Mouse (Mus musculus) right cerebral cortex, adult 18-20 months (tissue): ENCODE measurements around the gene Nsd2.

Experiments
- DNase-seq: peaks from one replicate; pipeline ENCODE4 v3.0.0; 2022; ENCODE audit warnings: mixed read lengths

Nsd2 gene

DNA sequence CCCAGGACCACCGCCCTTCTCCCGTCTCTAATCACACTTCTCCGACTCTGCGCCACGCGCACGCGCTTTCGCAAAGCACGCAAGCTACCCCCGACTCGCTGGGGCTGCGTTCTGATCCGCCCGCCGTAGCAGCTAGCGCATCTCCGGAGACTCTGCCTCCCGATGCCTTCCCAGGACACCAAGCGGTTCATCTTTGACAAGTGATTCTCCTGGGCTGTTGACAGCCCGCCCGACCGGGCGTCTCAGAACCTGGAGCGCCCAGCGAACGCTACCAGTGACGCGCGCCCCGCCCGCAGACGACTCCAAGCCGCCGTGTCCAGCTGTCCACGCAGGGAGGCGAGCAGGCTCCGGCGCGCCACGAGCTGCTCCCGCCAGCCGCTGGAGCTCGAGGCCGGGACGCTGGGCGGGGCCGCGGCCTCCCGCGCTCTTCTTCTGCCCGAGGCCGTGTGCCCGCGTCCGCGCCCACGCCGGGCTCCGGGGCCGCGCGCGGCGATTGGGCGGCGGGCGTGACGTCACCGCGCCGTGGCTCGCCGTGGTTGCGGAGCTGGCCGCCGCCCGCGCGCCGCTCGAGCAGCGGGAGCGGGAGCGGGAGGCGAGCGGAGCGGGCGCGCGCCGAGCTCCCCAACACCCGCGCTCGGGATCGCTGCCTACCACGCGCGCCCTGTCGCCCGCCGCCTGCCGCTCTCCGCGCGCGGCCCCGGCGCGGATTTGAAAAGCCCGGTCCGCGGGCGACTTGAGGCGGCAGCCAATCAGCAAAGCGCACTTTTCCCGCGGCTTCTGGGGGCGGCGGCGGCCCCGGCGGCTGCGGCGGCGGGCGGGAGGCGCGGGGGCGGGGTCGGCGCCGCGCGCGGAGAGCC, at the start of gene Nsd2:
Nsd2 (plus strand) TSS at position 850 of the 857 bp plus-strand sequence.
- DNase-seq, result peak; percentile 95

DNA sequence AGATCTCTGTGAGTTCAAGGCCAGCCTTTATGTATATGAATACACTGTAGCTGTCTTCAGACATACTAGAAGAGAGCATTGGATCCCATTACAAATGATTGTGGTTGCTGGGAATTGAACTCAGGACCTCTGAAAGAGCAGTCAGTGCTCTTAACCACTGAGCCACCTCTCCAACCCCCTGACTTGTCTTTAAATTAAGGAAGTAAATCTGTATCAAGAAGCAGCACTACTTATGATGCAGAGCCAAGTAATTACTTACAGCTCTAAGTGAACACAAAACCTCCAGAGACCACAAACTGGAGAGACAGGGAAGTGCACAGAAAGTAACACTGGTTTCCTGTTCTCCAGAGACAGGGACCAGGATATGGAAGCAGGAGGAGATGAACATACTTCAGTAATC, 43.3 kb upstream of the Nsd2 start:
- no peak for DNase-seq

DNA sequence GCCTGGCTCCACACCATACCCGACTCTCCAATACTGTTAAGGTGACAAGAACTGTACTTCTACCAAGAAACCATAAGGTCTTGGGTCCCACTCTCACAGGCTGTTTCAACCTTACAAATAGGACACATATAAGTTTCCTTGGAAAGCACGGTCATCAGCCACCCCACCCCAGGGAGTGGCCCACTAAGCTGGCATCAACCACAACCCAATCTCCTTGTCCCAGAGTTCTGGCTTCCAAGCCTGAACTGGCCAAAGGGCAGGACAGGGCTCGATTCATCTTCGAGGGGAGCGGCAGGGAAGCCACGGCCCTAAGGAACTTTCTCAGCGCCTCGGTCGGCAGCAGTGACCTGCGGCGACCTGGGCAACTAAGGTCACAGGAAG, 38.6 kb upstream of the Nsd2 start:
- DNase-seq, result no peak

DNA sequence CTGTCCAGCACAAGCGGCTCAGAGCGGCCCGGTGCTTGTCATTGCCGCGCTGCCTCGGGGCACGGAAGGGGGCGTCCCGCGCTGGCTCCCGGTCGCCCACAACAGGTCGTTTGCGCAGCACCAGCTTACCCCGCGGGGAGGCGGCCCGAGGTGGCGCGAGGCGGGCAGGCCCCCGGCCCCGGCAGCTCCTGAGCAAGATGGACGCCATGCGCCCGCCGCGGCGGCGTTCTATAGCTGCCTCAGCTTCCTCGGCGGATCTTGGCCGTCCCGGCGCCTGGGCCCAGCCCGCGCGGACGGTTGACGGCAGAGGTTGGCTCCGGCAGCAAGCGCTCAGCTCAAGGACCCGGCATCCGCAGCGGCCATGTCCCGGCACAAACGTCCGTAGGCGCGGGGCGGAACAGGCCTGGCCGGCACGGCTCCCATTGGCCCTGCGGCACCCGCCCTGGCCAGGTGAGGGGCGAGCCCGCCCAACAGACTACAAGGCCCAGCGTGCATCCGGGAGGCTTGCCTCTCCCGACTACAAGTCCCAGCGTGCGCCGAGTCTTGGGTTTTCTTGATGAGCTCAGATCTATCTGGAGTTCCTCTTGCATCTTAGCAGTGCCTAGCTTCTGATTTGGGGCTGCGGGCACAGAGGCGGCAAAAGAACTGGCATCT, 38.1 kb upstream of the Nsd2 start, which contains the start of gene Letm1:
Letm1 (minus strand) TSS at position 473 of the 654 bp plus-strand sequence.
- peak; percentile 98 for DNase-seq

DNA sequence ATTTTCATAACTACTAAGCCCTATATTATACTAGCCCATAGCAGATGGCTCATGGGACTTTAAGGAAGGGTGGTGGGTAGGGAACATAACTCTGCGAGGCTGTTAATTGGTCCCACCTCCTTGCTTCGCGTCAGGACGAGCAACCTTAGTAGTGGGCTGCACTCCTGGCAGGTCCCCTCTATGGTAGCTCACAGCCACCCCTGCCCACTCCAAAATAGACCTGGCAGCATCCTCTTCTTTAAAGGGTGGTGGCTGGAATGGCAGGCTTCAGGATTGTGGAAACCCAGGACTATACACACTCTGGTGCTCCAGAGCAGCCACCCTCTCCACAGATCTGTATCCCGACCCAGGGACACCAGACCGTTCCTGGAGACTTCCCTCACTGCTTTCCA, 37.5 kb upstream of the Nsd2 start:
- no peak for DNase-seq

DNA sequence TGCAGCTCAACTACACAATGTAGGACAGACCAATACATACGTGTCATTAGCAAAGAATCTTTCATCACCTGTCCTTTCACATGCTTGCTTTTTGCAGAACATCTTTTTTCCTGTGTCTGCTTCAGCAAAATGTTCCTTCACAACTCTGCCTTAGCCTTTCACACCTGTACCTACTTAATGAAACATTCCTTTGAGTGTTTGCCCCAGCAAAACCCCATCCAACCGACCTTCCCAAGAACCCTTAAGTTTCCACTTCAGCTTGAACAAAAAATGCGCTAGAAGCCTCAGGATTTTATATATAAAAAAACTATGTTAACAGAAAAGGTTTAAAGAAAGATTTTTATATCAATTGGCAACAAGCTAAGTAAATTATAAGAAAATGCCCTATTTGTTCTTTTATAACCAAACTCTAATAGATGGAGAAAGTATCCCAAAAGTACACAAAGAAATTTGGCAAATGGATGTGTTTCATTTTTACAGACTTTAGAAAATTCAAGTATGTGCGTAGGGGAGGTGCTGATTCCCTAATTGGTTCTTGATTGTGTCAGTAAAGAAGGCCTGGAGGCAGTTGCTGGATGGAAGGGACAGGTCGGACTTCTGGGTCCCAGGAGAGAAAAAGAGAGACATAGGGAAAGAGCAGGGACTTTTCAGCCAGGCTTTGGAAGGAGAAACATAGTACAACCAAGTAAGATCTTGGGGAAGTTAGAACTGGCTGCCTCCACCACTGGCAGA, 28.4 kb upstream of the Nsd2 start:
- no peak for DNase-seq

DNA sequence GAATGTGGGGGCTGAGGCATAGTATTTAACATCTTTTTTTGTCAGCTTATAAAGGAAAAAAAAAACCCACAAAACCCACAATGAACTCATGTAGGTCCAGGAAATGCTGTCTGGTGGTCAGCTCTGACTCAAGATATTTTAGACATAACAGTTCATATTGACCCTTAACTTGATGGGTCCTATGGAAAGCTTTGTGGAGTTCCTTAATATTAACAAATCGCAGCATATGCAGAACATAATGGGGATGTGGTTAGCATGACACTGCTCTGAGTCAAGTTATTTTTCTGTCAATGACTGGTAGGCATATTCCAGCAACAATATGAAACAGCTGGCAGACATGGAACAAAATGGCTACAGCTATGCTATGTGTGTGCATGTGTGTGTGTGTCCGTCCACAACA, 17.2 kb upstream of the Nsd2 start:
- no peak for DNase-seq

DNA sequence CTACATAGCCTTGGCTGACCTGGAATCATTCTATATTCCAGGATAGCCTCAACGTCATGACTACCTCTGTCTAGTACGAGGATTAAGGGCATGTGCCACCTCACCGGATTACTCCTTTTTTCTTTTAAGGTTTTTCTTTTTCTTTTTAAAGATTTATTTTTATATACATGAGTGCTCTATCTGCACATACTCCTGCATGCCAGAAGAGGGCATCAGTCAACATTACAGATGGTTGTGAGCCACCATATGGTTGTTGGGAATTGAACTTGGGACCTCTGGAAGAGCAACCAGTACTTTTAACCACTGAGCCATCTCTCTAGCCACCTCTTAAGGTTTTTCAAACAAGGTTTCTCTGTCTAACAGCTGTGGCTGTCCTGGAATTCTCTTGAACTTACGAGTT, 9.0 kb upstream of the Nsd2 start:
- DNase-seq, result no peak

DNA sequence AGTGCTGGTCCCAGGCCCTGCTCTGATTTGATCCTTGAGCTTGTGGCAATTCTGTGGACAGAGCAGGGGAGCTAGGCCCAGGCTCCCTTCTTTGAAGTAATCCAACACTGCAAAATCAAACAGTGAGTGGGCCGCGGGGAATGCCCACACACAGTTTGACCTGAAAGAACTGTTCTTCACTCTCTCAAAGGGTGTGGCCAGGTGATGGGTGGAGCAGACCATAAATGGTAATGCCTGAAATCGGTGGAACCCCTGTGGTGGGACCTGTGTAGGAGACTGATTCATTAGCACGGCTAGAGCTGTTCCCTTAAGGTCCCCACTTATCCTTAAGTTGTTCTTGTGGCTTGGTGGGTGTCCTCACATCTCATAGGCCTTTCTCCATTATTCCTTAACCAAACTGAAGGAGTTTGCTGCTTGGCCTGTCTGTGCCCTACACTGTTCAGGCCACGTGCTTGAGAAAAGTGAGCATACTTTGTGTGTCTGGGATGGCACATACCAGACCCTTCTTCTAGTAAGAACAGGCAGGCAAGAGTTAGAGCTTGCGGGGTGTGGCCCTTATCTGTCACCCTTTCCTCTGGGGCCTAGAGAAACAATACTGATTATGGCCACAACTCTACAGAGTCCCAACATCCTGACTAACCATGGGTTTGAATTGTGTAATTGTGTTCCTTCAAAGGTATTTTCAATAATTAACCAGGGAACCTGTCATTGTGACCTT, 4.4 kb upstream of the Nsd2 start:
- no peak for DNase-seq

DNA sequence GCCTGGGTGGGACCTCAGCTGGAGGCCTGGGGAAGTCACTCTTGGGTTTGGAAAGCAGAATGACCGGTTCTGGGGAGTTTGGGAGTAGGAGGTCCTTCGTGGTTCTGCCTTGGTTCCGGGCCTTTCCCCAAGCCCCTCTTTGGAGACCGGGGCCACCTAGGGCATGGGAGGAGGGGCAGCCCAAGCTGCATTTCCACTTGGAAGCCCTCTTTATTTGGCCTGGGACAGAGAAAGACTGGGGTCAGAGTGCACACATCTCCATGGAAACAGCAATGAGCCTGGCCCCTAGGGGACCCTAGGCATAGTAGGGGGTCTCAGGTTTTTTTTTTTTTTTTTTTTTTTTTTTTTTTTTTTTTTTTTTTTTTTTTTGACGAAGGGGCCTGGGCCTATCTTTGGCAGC, 2.4 kb upstream of the Nsd2 start:
- no peak for DNase-seq

DNA sequence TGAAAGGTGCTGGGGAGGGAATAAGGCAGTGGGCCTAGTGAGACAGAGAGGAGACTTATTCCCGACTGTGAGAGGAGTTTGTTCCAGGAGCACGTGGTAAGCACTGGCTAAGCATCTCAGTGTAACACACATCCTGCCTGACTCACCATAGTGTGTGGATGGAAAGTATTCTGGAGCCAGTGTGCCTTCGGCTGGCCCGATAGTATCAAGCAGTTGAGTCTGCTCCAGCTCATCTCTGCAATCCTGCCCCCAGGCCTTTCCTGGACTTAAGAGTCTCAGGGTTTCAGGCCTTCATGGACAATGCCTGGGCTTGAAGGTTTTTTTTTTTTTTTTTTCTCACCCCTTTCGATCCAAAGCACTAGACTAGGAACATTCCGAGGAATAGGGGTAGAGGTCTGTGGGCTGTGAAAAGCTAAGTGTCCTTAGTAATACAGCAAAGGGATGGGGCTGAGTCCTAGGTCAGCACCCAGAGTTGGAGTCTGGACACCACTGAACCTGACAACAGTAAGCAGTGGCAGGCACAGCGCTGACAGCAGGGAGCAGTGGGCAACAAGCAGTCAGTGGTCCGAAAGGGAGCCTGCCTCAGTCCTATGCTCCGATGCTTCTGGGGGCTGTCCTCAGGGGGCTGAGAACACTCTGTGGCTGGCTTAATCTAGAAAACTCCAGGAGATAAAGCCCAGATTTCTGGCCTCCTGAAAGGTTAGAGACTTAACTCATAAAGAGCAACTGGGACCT, 1.2 kb upstream of the Nsd2 start:
- DNase-seq, result peak; percentile 66

DNA sequence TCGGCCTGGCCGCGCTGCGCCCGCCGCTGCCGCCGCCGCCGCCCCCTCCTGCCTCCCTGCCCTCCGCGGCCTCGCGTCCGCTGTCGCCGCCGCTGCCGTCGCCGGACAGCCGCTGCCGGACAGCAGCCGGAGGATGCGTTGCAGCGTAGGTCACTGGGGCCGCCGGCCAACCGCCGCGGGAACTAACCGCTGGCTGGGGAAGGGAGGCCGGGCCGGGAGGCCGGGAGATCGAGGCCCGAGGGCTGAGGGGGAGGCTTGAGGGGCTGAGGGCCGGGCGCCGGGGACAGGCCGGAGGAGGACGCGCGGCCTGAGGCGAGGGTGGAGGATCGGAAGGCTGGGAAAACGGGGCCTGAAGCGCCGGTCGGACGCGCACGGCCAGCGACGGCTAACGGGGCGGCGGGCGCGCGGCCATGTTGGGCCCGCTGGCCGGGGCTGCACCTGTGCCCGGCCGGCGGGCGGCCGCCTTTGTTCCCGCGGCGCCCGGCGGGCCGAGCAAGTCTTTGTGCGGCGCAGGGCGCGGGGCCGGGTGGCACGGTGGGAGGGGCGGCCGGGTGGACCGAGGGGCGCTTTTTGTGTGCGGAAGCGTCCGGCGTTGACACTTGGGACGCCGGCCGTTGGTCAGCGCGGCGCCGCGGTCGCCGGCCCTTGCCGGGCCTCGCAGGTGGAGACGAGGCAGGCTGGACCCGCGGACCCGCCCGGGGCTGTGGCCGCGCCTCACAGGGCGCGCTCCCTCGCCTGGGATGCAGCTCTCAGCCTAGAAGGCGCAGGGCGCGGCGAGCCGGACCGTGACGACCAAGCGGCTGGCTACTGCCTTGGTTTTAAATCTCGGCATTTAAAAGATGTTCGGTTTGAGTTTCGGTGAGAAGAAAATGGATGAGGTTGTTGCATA, 452 bp downstream of the Nsd2 start:
- peak; percentile 44 for DNase-seq

DNA sequence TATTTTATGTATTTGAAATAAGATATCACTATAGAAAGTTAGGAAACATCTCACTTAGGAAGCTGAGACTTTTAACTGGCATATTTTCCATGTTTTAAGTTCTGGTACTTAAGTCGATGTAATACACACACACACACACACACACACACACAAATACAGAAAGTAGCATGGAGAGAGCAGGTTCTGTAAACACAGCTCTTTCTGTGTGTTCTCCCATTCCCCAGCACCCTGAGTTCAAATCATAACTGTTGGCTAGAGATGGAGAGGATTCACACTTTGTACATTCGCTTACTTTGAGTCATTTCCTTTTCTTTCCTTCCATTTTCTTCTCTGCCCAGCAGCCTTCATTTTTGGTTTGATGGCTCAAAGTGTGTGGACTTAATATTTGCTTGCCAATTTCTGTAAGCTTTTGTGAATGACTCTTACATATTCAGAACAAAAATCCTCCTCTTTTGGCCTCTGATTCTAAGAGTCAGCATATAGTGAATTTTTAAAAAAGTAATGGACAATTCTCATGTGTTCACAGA, 1.4 kb downstream of the Nsd2 start:
- no peak for DNase-seq

DNA sequence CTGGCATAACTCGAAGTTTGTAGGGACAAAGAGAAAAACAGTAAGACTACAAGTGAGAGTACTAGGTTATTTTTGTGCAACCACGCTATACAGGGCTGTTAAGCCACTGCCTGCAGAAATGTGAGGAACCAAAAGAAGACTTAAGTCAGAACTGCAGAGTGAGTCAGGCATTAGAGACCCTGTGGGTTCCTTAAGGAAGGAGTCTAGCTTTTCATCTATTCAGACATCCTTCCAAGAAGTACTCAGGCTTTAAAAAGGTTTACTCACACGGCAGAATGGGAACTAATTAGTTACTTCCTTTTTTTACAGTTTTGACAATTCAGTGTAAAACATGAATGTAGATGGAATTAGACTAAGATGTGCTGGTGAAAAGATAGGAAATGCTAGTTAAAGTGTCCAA, 1.9 kb downstream of the Nsd2 start:
- DNase-seq, result no peak

DNA sequence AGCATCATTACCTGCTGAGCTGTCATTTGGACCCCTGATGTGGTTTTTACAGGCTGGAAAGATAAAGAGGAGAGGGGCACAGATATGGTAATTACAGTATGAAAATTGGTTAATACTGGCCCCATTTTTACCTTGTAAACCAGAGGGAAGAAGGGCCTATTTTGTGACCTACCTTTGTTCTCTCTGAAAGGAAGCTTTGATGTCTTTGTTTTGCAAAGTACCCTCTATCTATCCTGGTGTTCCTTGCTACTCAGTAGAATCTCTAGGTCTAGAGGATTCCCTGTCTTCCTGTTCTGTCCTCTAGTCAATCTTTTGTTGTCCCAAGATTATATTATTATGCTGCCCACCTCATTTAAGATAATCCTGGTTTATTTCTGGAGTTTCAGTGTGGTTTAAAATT, 5.5 kb downstream of the Nsd2 start:
- DNase-seq, result no peak

DNA sequence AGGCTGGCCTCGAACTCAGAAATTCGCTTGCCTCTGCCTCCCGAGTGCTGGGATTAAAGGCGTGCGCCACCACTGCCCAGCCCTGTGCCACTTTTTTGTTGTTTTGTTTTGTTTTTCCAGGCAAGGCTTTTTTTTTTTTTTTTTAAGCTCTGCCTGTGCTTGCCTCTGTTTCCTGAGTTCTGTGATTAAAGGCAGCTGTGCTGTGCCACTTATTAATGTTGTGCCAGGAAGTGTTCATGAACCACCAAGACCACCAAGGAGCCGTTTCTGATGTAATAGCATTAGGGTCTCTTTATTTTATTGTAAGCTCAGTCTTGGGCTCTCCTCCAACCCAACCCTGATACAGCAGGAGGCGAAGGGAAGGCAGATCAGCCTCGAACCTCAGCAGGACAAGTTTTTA, 7.6 kb downstream of the Nsd2 start:
- no peak for DNase-seq

DNA sequence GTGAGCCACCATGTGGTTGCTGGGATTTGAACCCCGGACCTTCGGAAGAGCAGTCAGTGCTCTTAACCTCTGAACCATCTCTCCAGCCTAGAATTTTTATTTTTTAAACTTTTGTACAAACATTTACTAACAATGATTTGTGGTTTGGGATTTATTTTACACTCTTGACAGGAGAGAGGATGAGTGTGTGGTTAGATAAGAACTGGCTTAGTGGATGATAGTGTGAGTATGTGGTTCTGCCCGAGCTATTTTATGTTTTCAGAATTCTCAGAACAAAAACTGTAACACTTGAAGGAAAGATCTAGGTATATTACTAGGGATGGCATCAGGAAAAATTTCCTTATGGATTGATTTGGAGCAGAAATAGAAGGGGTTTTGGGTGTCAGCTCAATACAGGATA, 9.4 kb downstream of the Nsd2 start:
- DNase-seq, result no peak

DNA sequence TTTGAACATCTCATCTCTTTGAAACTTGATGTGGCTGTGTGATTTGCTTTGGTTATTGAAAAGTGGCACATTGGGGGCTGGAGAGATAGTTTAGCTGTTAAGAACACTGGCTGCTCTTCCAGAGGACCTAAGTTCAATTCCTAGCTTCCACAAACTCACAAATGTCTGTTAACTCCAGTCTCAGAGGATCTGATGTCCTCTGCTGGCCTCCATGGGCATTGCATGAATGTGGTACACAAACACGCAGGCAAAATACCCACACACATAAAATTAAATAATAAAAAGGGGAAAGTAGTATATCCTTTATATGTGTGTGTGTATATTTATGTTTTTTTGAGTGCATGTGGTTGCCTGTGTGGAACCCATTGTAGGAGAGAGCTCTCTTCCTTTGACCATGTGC, 10.3 kb downstream of the Nsd2 start:
- DNase-seq, result no peak

DNA sequence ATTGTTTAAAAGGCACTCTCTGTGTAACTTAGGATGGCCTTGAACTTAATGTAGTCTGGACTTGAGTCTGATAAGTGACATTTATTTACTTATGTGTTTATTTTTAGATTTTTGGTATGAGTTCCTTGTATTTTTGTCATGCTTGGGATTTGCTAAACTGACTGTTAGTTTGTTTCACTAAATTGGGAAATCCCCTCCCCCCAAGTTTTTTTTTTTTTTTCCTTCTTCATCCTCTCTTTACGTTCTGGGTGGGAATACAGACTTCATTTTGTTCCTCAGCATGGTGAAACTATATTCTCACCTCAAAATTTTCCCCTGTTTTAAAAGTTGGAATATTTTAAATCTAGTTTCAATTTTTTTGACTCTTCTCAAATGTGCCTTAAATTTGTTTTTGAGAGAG, 20.8 kb downstream of the Nsd2 start:
- DNase-seq, result no peak

DNA sequence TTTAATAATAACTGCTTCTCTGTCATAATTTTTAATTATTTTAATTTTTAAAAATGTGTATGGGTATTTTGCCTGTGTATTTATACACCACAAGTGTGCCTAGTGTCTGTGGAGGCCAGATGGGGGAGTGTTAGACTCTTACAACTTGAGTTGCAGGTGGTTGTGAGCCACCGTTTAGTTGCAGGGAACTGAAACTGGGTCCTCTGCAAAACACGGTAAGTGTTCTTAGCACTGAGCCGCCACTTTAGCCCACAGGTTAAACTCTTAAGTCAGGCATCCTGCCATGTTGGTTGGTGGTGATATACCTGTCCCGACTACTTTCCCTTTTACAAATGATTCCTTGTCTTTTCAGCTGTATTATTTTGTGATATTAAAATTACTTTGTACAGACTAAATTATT, 22.0 kb downstream of the Nsd2 start:
- no peak for DNase-seq

DNA sequence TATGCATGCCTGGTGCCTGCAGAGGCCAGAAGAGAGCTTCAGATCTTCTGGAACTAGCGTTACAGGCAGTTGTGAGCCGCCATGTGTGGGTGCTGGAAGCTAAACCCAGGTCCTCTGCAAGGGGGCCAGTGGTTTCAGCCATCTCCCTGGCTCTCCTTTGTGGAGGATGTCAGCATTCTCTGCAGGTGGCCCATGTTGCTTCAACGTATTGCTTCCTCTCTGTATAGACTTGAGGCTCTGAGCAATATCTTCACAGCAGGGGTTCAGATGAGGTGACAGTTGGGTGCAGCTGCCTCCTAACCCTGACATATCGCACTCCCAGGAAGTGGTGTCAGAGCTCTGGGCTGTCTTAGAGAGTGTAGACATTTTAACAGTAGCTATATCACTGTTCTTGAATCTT, 30.9 kb downstream of the Nsd2 start:
- no peak for DNase-seq
